23 mouse cellular contexts compared by ENCODE assay signal in genomic region chr8:114888388-114888787, GRCm38 (mm10).
DNase-seq lines count a peak whose midpoint lies in the region; ATAC-seq and TF ChIP-seq lines count a peak whose summit lies in the region.
"Had no signal": no experiment of that assay in that cellular context is flagged by ENCODE, and none has a peak within 500 bp of the region (broad histone marks: within the 10 kb centered on the region; RNA-seq: fewer than 3 reads in every experiment).

No protein-coding gene starts in this region.

- no peak overlapping the region for H3K4me3 ChIP-seq in gastrocnemius, adult 2 months
- H3K4me3 ChIP-seq: embryonic facial prominence, embryonic 12.5 days; embryonic facial prominence, embryonic 15.5 days; heart, embryonic 13.5 days had no signal

- peak; percentile 46 for ATAC-seq in inflammation-experienced regulatory T-cells, adult 6 months
- ATAC-seq: forebrain, embryonic 14.5 days; forebrain, postnatal 0 days; intestine, embryonic 16.5 days had no signal

- TF ChIP-seq CTCF in gastrocnemius, adult 2 months (IDR thresholded peaks at IDR 0.05): no peak

- no peak overlapping the region for H3K27ac ChIP-seq in gastrocnemius, adult 2 months
- H3K27ac ChIP-seq: embryonic facial prominence, embryonic 12.5 days; embryonic facial prominence, embryonic 15.5 days; heart, embryonic 13.5 days; hindbrain, embryonic 14.5 days had no signal

- peak; percentile 83 for DNase-seq in CD4-positive helper T cell, adult 2 months (ENCODE audit: low read depth, low spot score)
- peak; percentile 62 for DNase-seq in T-cell, adult 2 months (ENCODE audit: low spot score)
- no peak for DNase-seq in thymus, postnatal 36 days
- DNase-seq in kidney, postnatal 25 days: no peak
- DNase-seq in gastrocnemius, adult 2 months: no peak
- DNase-seq: adrenal gland, adult 2 months; adrenal gland, postnatal 14 days; cerebellum, adult 11 months; cerebellum, adult 2 months; cerebellum, adult 9-11 months; cerebellum, postnatal 25 days; forebrain, postnatal 0 days; gastrocnemius, postnatal 25 days; heart, adult 18-20 months; heart, postnatal 14 days; heart, postnatal 4 days had no signal

- intact Hi-C loops in gastrocnemius, adult 2 months (cut with DNase I): no loop called here

Comparison
In these comparisons a context has a peak if more than half of its experiments do, and no peak if none do; other contexts are left out.
1. DNase-seq: peak in CD4-positive helper T cell, adult 2 months (single experiment) and T-cell, adult 2 months (single experiment); none in thymus, postnatal 36 days (0 of 2), kidney, postnatal 25 days (0 of 2) and gastrocnemius, adult 2 months (single experiment).